In the genomic region with DNA sequence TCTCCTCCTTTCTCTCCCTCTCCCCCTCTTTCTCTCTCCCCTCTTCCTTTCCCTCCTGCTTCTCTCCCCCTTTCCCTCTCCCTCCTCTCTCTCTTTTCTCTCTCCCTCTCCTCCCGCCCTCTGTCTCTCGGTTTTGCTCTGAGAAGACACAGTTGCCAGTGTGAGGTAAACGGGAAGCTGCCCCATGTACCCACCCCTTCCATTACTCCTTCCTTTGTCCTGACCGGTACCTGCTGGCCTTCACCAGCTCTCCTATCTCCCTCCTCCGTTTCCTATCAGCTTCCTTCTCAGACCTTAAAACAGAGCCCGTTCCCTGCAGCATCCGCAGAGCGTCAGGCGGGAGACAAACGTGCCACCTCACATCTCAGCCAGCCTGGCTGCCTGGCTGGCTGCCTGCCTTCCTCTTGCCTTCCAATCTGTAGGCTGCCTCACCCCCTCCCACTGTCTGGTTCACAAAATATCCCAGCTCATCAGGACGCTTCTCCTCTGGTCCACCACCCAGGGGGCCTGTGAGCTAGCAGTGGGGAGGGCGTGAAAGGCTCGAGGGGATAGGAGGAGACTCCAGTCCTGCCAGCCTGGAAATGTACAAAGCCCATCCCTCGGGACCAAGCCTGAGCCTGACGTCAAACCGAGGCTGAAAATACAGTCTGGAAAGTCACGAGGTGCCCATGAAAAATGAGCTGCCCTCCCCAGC, we compare ENCODE assay signal across 9 mouse cellular contexts. TPM values are rescaled to one million over a fixed set of nuclear protein-coding genes. Genes with fewer than 3 reads are reported as not detected.
A peak's percentile ranks its signal among the peaks of the same experiment; 100 is the strongest.
DNase-seq lines count a peak whose midpoint lies in the region; ATAC-seq lines count a peak whose summit lies in the region.
"Had no signal": no experiment of that assay in that cellular context is flagged by ENCODE, and none has a peak within 500 bp of the region (broad histone marks: within the 10 kb centered on the region; RNA-seq: fewer than 3 reads in every experiment).

No protein-coding gene starts in this region.

- H3K9me3 ChIP-seq in kidney, embryonic 14.5 days (ENCODE audit: control insufficient read depth, low read length), result no peaks in the 10 kb centered on the region

- WGBS in kidney, embryonic 14.5 days, result 2% methylated on average over 17 of the region's 17 CpGs

- DNase-seq in kidney, adult 9 months, result no peak
- DNase-seq in cerebellum, postnatal 25 days, result peak; percentile 77 to 84
- DNase-seq in gastrocnemius, postnatal 25 days, result peak; percentile 22
- DNase-seq in layer of hippocampus, adult 18-20 months (ENCODE audit: low spot score in 2 of 2), result peak; percentile 81
- peak; percentile 58 for DNase-seq in lung, postnatal 10 days
- DNase-seq in right cerebral cortex, postnatal 4 days, result peak; percentile 85

- H3K9ac ChIP-seq in kidney, embryonic 14.5 days (ENCODE audit: low read depth, low read length), result no peak overlapping the region

- H3K4me2 ChIP-seq in kidney, embryonic 14.5 days (replicated peaks; ENCODE audit: low read depth, low read length), result peak overlapping the region; percentile 16

- peak; percentile 83 for ATAC-seq in kidney, embryonic 14.5 days (ENCODE audit: low FRiP score, low TSS enrichment)
- ATAC-seq in activated CD4-positive, CD25-positive, alpha-beta regulatory T cell, adult 4 months, result no peak

- H3K4me3 ChIP-seq in kidney, embryonic 14.5 days (ENCODE audit: low read length), result peak overlapping the region; percentile 4; the same call in 1 of the 2 replicates

- H3K27me3 ChIP-seq in kidney, embryonic 14.5 days (ENCODE audit: control insufficient read depth, insufficient read depth, low read length), result peaks cover 58% of the 10 kb centered on the region

- peaks cover 2% of the 10 kb centered on the region; the same call in 1 of the 2 replicates for H3K4me1 ChIP-seq in kidney, embryonic 14.5 days (ENCODE audit: control insufficient read depth, insufficient read depth, low read length)

- no peaks in the 10 kb centered on the region for H3K36me3 ChIP-seq in kidney, embryonic 14.5 days (ENCODE audit: control insufficient read depth, insufficient read depth, low read length)

- no peak overlapping the region for H3K27ac ChIP-seq in kidney, embryonic 14.5 days (ENCODE audit: low read depth, low read length)

RNA-seq across cellular contexts. Expression of a gene that starts 17.9 kb away (rescaled TPM):
- polyA plus RNA-seq in kidney, embryonic 14.5 days (2014; fragmentation: Nextera tagmentation; extraction: Ambion mirVana), result not detected in 2 replicates
- total RNA-seq in gastrocnemius, postnatal 25 days (2021), result not detected
- total RNA-seq in layer of hippocampus, adult 18-20 months (2021), result not detected
- polyA plus RNA-seq in activated CD4-positive, CD25-positive, alpha-beta regulatory T cell, adult 4 months (2017; shearing (Covaris generic)), result not detected

RNA-seq across cellular contexts. Expression of a gene that starts 19.1 kb away (rescaled TPM):
- 1.7 and 2.9 TPM in 2 replicates for polyA plus RNA-seq in kidney, embryonic 14.5 days (2014; fragmentation: Nextera tagmentation; extraction: Ambion mirVana)
- under 1 TPM; 0.41 to 0.46 TPM for total RNA-seq in gastrocnemius, postnatal 25 days (2021)
- total RNA-seq in layer of hippocampus, adult 18-20 months (2021), result 100 to 1,000 TPM; 278 to 282 TPM
- polyA plus RNA-seq in activated CD4-positive, CD25-positive, alpha-beta regulatory T cell, adult 4 months (2017; shearing (Covaris generic)), result not detected

RNA-seq across cellular contexts. Expression of a gene that starts 57.9 kb away (rescaled TPM):
- 0.26 TPM in 1 of 2 replicates, not detected in the other for polyA plus RNA-seq in kidney, embryonic 14.5 days (2014; fragmentation: Nextera tagmentation; extraction: Ambion mirVana)
- total RNA-seq in gastrocnemius, postnatal 25 days (2021), result not detected
- total RNA-seq in layer of hippocampus, adult 18-20 months (2021), result under 1 TPM; 0.41 to 0.42 TPM
- polyA plus RNA-seq in activated CD4-positive, CD25-positive, alpha-beta regulatory T cell, adult 4 months (2017; shearing (Covaris generic)), result not detected
- polyA plus RNA-seq: gonadal fat pad, adult 2 months had no signal

Comparison
In these comparisons a context has a peak if more than half of its experiments do, and no peak if none do; other contexts are left out.
1. RNA of a gene that starts 19.1 kb away (total RNA-seq): 278 to 282 TPM in layer of hippocampus, adult 18-20 months; 0.41 to 0.46 TPM in gastrocnemius, postnatal 25 days; every median in the first group is over 100 times any median in the second.